Mouse (Mus musculus): ENCODE data around the gene Acsl5. TPM values are rescaled to one million over a fixed set of nuclear protein-coding genes. Genes with fewer than 3 reads are reported as not detected.

The Acsl5 gene
- polyA plus RNA-seq (2015; fragmentation: Nextera tagmentation; extraction: Ambion mirVana) = 110 and 130 TPM in 2 replicates

DNA sequence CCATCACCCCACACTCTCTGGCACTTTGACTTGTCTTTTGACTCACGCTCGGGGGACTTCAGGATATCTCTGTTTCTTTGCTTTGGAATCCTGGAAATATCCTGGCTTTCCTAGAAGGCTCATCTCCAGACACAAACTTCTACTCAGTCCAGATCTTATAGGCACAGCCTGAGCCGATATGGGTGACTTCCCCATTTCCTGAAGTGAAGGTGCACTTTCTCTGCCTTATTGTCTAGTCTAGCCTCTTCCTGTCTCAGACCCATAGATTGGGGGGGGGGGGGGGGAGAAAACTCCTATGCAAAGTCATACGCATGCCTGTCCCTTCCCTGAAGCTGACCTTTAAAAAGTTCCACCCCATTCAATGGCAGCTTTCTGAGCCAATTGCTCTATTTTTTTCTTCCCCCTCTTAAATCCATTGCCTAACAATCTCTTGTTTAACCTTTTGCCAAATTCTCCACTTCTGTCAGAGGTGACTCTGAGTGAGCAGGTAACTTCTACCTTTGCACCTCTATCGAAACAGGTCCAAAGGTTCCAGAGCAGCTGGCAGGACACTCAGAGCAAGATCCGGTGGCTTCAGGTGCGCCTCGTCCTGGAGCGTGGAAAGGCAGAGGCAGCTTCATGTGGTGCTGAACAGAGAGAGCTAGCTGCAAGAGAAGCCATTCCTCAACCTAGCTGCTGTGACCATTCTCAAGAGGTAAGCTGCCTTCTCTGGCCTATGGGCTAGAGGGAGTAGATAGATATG, at the start of gene Acsl5:
Acsl5 (plus strand) TSS at position 556 of the 742 bp plus-strand sequence.
- no peak within 1 kb of the TSS for H3K4me3 ChIP-seq (ENCODE audit: low read depth, low read length)
- 77% methylated on average over 9 of the region's 9 CpGs for WGBS

DNA sequence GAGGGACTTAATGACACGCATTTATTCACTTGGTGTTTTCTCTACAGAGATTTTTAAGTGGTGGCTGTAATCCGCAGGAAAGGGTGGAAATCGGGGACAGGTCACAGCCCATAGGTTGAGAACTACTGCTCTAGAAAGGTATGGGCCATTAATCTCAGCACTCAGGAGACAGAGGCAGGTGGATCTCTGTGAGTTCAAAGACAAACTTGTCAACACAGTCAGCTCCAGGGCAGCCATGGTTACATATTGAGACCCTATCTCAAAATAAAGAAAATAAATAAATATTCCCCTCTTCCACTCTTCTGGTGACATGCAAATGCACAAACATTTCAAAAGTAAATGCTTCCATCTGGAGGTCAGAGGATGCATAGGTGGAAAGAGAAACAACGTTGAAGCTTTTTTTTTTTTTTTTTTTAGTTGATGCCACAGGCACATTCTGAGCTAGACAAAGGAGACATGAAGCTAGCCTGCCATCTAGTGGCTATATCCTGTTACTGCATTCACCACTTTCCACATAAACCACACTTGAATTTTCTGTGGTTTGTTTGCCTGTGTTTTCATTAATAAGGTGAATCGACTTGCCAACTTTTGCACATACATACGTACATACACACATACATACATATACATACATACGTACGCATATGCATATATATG, 45.1 kb upstream of the Acsl5 start:
- Histone ChIP-seq H3K36me3 (ENCODE audit: insufficient read depth, low read length) (no peaks in the 10 kb centered on the region), H3K27me3 (replicated peaks; ENCODE audit: insufficient read depth, low read length) (no peaks in the 10 kb centered on the region), H3K27ac (ENCODE audit: low read length) (no peak overlapping the region), H3K9ac (replicated peaks; ENCODE audit: low read depth) (no peak overlapping the region), H3K4me3 (ENCODE audit: low read depth, low read length) (no peak overlapping the region), H3K9me3 (ENCODE audit: low read length) (no peaks in the 10 kb centered on the region), H3K4me1 (ENCODE audit: insufficient read depth, low read depth, low read length) (no peaks in the 10 kb centered on the region), H3K4me2 (replicated peaks; ENCODE audit: low read depth, low read length) (no peak overlapping the region)
- ATAC-seq (peak; percentile 41; the same call in 1 of the 2 replicates), DNase-seq (ENCODE audit: low spot score) (peak; percentile 79)
- 36% methylated on average over 8 of the region's 8 CpGs for WGBS
- TF ChIP-seq EP300 (IDR thresholded peaks at IDR 0.05) = no peak
- peak; percentile 89 for TF ChIP-seq CTCF (IDR thresholded peaks at IDR 0.05)

More for the DNA sequence above, at the start of gene Acsl5:
- TF ChIP-seq CTCF (IDR thresholded peaks at IDR 0.05) (no peak), EP300 (IDR thresholded peaks at IDR 0.05) (no peak)
- Histone ChIP-seq H3K9ac (replicated peaks; ENCODE audit: low read depth) (no peak within 1 kb of the TSS), H3K4me1 (ENCODE audit: insufficient read depth, low read depth, low read length) (peaks cover 12% of the 10 kb centered on the region), H3K36me3 (ENCODE audit: insufficient read depth, low read length) (no peaks in the 10 kb centered on the region), H3K27ac (ENCODE audit: low read length) (no peak within 1 kb of the TSS), H3K4me2 (replicated peaks; ENCODE audit: low read depth, low read length) (peak within 1 kb of the TSS; percentile 81; the same call in 1 of the 2 replicates), H3K9me3 (ENCODE audit: low read length) (no peaks in the 10 kb centered on the region), H3K27me3 (replicated peaks; ENCODE audit: insufficient read depth, low read length) (no peaks in the 10 kb centered on the region)
- DNase-seq (ENCODE audit: low spot score) = no peak
- ATAC-seq = no peak

DNA sequence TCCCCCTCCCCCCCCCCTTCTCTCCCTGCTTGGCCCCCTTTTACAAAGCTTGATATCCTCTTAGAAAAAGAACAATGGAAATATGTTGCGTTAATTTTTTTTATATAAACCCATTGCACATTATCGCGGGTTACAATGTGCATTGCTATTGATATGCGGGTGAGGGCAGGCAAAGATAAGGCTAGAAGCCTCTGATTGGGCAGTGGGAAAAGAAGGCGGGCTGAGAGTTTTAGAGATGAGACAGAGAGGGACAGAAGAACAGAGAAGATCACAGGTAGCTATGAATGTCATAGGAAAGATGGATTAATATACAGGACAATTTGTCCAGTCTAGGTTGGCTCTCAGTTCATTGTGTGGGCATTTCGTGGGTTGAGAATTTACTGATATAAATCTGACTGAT, 44.5 kb upstream of the Acsl5 start:
- DNase-seq (ENCODE audit: low spot score) = no peak
- Histone ChIP-seq H3K9me3 (ENCODE audit: low read length) (no peaks in the 10 kb centered on the region), H3K27me3 (replicated peaks; ENCODE audit: insufficient read depth, low read length) (no peaks in the 10 kb centered on the region), H3K4me3 (ENCODE audit: low read depth, low read length) (no peak overlapping the region), H3K36me3 (ENCODE audit: insufficient read depth, low read length) (no peaks in the 10 kb centered on the region), H3K4me2 (replicated peaks; ENCODE audit: low read depth, low read length) (no peak overlapping the region), H3K4me1 (ENCODE audit: insufficient read depth, low read depth, low read length) (no peaks in the 10 kb centered on the region), H3K9ac (replicated peaks; ENCODE audit: low read depth) (no peak overlapping the region), H3K27ac (ENCODE audit: low read length) (no peak overlapping the region)
- ATAC-seq = no peak
- TF ChIP-seq CTCF (IDR thresholded peaks at IDR 0.05) (no peak), EP300 (IDR thresholded peaks at IDR 0.05) (no peak)
- 52% methylated on average over 6 of the region's 6 CpGs for WGBS

DNA sequence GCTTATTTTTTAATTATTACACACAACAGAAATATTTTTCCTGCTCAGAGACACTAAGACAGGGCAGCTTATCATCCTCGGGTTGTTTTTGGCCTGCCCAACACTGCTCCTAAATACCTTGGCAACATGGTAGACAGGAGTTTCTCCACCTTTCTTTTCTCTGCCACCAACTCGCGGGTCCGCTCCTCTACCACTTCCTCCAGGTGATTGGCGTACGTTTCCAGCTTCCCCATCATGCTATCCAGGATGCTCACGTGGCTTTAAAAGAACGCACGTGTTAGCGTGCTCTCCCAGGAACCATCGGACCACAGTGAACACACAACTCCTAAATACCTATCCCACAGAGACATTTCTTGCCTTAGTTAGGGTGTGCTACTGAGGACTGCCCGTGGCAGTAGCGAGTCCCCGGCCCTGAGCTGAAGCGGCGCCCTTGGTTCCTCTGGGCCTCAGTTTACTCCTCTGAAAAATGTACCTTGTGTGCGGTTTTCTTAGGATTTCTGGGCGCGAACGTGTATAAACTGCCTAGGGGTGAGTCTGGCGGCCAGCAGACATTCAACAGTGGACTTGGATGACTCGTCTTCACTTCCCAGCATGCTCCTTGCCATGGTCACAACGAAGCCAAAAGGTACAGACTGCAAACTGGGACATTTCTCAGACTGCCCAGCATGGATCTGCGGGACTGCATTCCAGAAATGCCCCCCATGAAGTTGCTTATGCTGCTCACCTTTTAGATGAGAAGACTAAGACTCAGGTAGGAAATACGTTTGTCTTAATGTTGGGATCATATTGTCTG, 43.8 kb upstream of the Acsl5 start:
- no peaks in the 10 kb centered on the region for H3K27me3 ChIP-seq (replicated peaks; ENCODE audit: insufficient read depth, low read length)
- H3K4me2 ChIP-seq (replicated peaks; ENCODE audit: low read depth, low read length) = no peak overlapping the region
- 57% methylated on average over 25 of the region's 25 CpGs for WGBS
- DNase-seq (ENCODE audit: low spot score) (no peak), ATAC-seq (no peak)
- H3K9ac ChIP-seq (replicated peaks; ENCODE audit: low read depth) = no peak overlapping the region
- H3K36me3 ChIP-seq (ENCODE audit: insufficient read depth, low read length) = no peaks in the 10 kb centered on the region
- no peaks in the 10 kb centered on the region for H3K9me3 ChIP-seq (ENCODE audit: low read length)
- H3K4me1 ChIP-seq (ENCODE audit: insufficient read depth, low read depth, low read length) = no peaks in the 10 kb centered on the region
- no peak overlapping the region for H3K27ac ChIP-seq (ENCODE audit: low read length)
- no peak overlapping the region for H3K4me3 ChIP-seq (ENCODE audit: low read depth, low read length)
- TF ChIP-seq EP300 (IDR thresholded peaks at IDR 0.05) (no peak), CTCF (IDR thresholded peaks at IDR 0.05) (no peak)

DNA sequence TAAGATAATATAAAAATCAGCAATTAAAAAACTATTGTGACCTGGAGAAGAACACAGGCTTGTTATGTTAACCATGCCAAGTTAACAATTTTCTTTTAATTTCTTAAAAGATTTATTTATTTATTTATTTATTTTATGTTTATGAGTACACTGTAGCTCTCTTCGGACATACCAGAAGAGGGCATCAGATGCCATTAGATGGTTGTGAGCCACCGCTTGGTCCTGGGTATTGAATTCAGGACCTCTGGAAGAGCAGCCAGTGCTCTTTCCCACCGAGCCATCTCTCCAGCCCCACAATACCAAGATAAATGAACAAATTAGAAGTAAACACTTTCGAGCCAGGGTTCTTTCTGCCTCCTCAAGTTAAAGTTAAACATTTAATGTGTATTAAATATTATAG, 43.1 kb upstream of the Acsl5 start:
- ATAC-seq = no peak

DNA sequence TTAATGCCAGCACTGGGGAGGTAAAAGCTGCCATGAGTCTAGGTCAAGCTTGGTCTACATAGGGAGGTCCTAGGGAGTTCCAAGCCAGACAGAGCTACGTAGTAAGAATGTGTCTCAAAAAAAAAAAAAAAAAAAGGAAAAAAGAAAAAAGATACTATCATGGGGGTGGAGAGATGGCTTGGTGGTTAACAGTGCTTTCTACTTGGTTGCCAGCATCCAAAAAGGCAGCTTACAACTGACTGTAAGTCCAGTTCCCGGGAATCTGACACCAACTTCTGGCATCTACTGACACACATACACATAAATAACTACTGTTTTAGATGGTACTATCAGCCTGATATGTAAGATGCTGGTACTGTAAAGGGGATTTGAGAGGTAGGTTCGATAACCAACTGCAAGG, 42.7 kb upstream of the Acsl5 start:
- Histone ChIP-seq H3K9me3 (ENCODE audit: low read length) (no peaks in the 10 kb centered on the region), H3K27me3 (replicated peaks; ENCODE audit: insufficient read depth, low read length) (no peaks in the 10 kb centered on the region), H3K4me2 (replicated peaks; ENCODE audit: low read depth, low read length) (no peak overlapping the region), H3K4me3 (ENCODE audit: low read depth, low read length) (no peak overlapping the region), H3K36me3 (ENCODE audit: insufficient read depth, low read length) (no peaks in the 10 kb centered on the region), H3K27ac (ENCODE audit: low read length) (no peak overlapping the region), H3K4me1 (ENCODE audit: insufficient read depth, low read depth, low read length) (no peaks in the 10 kb centered on the region), H3K9ac (replicated peaks; ENCODE audit: low read depth) (no peak overlapping the region)
- DNase-seq (ENCODE audit: low spot score) (no peak), ATAC-seq (no peak)
- 78% methylated on average over 3 of the region's 3 CpGs for WGBS
- TF ChIP-seq CTCF (IDR thresholded peaks at IDR 0.05) (no peak), EP300 (IDR thresholded peaks at IDR 0.05) (no peak)

More for the DNA sequence above, 43.1 kb upstream of the Acsl5 start:
- Histone ChIP-seq H3K4me1 (ENCODE audit: insufficient read depth, low read depth, low read length) (no peaks in the 10 kb centered on the region), H3K9ac (replicated peaks; ENCODE audit: low read depth) (no peak overlapping the region), H3K9me3 (ENCODE audit: low read length) (no peaks in the 10 kb centered on the region), H3K4me2 (replicated peaks; ENCODE audit: low read depth, low read length) (no peak overlapping the region), H3K27ac (ENCODE audit: low read length) (no peak overlapping the region), H3K36me3 (ENCODE audit: insufficient read depth, low read length) (no peaks in the 10 kb centered on the region), H3K27me3 (replicated peaks; ENCODE audit: insufficient read depth, low read length) (no peaks in the 10 kb centered on the region), H3K4me3 (ENCODE audit: low read depth, low read length) (no peak overlapping the region)
- 61% methylated on average over 4 of the region's 4 CpGs for WGBS
- TF ChIP-seq CTCF (IDR thresholded peaks at IDR 0.05) = 0 out of 2 replicates have a peak, but pooled peaks have one; percentile 12
- TF ChIP-seq EP300 (IDR thresholded peaks at IDR 0.05) = no peak
- DNase-seq (ENCODE audit: low spot score) = no peak
